Mouse (Mus musculus) embryo, embryonic 10.5 days (tissue): ENCODE data around the gene Ccdc167.

Source experiments
- DNase-seq: peaks from one replicate; pipeline ENCODE4 v3.0.0-alpha.2; 2015; ENCODE audit warnings: low spot score

Ccdc167 gene

DNA sequence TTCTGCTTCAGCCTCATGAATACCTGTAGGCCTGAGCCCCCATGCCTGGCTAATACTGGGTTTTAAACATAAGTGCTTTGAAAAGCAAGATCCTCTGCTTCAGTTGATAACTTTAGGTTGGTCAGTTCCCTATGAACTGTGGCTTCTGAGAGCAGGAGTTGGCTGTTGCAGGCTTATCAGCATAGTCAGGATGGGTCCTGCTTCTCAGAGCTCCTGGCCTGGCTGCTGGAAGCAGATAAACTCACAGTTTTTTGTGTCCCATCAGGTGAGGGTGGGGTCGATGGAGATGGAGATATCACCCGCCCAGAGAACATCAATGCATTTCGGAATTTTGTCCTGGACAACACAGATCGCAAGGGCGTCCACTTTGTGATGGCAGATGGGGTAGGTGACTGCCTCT is 30.1 kb downstream of the Ccdc167 start:
- DNase-seq = no peak

DNA sequence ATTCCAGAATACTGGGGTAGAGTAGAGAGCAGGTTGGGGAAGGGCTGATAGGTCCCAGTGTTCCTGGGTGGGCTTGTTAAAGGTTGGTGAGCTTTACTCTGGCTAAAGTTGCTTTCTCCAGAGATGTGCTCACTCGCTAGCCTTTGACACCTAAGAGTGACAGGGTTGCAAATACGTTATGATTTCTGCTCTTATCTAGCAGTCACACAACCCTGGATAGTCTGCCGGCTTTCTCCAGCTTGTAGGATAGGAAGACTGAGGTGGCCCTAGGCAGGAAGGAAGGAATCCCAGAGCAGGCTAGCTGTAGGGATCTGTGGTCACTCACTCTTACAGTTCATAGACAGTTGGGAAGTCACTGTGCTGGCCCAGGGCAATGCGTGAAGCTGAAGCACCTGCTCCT is 32.6 kb downstream of the Ccdc167 start:
- DNase-seq = no peak

DNA sequence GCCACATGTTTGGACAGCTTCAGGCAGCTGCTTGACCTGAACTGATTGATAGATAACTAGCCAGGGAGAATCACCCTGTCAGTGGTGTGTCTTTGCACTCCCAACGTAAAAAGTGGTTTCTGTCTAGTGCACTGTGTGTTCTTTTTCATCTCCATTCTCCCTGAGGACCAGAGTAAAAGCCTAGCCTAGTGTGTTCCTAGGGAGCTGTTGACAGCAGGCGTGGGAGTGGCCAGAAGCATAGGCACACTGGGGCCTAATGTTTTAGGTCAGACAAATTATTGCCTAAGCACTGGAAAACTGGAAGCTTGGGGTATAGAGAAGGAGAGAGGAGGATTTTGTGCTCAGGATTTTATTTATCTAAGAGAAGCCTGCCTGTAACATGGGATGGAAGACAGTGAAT is 33.7 kb downstream of the Ccdc167 start:
- DNase-seq = no peak

GRCm38 (mm10) chr17:29682261-29682660 is 34.6 kb downstream of the Ccdc167 start:
- DNase-seq = no peak

DNA sequence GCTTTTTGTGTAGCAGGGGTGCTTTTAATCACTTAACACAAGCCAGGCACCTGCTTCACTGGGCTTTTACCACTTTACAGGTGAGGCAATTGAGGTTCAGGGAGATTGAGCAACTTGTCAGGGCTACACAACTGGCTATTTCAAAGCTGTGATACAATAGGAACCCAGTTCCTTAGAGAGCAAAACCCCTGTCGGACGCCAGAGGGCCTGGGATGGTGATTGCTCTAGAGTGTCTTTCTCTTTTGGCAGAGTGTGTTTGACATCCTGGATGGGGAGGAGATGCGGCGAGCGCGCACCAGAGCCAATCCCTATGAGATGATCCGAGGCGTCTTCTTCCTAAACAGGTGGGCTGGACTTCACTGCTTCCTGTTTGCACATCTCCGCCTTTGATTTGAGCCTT is 35.2 kb downstream of the Ccdc167 start:
- no peak for DNase-seq

DNA sequence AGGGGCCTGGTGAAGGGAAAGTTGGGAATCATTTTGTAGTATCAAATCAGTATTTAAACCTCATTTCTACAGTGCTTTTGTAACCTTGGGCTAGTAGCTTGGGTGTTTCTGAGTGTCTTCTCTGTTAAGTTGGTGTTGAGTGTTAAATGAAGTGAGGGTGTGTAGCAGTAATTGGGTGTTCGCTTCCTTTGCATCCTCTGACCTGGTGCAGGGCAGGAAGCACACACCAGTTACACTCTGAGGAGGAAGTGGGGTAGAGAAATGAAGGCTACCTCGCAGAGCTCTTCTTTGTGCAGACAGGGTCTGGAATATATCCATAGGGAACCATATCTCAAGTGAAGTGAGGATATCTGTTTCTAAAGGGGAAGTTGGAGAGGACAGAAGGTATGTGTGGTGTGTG is 35.9 kb downstream of the Ccdc167 start:
- DNase-seq = no peak

DNA sequence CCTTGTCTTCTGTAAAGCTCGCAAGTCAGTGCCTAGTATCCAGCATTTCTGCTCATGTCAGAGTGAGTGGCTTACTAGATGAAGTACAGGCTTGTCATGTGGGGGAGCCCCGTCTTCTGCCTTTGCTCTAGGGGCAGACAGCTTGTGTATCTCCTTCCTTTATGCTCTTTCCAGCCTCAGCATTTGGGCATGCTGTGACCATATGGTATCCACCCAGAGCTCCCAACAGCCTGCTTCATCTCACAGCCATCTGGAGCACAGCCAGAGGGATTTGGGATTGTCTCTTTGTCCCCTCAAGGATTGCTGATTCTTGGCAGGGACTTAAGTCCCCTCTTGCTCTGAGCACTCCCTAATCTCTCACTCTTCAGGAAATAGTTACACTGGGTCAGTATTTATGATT is 36.7 kb downstream of the Ccdc167 start:
- DNase-seq = no peak

GRCm38 (mm10) chr17:29679038-29679767 is 37.6 kb downstream of the Ccdc167 start:
- DNase-seq = no peak

DNA sequence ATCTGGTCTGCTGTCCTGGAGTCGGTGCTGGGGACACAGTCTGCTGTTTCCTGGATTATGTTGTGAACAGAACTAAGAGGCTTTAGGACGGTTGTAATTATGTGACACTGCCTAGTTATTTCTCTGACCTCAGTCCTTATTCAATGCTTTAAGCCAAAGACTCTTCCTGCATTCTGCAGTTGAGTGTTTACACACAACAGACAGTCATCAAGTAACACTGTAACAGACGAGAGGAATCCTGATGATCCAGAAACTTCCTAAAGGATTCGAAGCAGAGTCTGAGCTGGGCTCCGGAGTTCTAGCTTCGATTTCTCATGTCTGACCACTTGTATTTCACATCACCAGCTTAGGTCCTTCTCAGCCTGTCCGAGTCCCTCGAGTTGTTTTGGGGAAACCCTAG is 38.3 kb downstream of the Ccdc167 start:
- DNase-seq = no peak

DNA sequence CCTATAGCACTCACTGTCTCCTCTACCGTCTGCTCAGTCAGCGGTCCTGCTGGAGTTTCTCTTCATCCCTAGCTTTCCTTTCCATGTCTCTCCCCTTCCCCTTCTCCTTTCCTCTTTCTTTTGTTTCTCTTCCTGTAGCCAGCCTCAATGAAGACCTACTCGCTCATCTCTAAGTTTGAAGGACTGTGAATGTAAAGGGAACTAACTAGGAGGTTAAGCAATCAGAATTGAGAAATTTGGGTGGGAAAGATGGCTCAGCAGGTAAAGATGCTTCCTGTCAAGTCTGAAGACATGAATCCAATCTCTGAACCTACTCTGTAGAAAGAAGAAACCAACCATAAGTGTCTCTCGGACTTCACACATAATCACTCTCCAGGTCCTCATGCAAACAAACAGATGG is 43.5 kb downstream of the Ccdc167 start:
- no peak for DNase-seq

- no peak for DNase-seq
These were observed 45.8 kb downstream of the Ccdc167 start for GRCm38 (mm10) chr17:29671021-29671420.

DNA sequence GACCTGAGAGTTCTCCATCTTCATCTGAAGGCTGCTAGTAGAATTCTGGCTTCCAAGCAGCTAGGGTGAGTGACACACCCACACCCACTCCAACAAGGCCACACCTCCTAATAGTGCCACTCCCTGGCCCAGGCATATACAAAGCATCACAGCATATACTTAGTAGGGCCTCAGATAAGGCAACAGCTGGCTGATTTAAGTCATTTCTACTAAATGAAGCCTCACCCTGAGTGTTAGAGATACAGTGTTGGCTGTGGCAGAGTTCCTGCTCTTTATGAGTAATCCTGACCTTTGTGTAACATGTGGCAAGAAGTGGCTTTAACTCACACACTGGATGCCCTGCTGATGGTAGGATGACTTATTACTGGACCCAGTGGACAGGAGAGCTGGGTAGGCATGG is 46.9 kb downstream of the Ccdc167 start:
- DNase-seq = no peak

DNA sequence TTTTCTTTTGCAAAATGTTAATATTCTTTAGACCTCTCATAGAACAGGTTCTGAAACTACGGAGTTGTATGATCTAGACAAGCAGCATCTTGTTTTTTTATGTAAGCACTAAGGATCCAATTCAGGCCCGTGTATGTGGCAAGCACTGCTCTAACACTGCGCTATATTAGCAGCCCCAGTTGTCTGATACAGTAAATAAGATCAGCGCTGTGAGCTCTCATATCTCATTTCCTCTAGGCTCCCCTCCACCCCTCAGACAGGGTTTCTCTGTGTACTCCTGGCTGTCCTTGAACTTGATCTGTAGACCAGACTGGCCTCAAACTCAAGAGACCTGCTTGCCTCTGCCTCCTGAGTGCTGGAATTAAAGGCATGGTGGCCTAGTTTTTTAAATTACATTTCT is 47.8 kb downstream of the Ccdc167 start:
- DNase-seq = no peak

- no peak for DNase-seq
These were observed 48.5 kb downstream of the Ccdc167 start for GRCm38 (mm10) chr17:29668051-29668986.

- no peak for DNase-seq
These were observed 54.7 kb downstream of the Ccdc167 start for GRCm38 (mm10) chr17:29662145-29662544.

DNA sequence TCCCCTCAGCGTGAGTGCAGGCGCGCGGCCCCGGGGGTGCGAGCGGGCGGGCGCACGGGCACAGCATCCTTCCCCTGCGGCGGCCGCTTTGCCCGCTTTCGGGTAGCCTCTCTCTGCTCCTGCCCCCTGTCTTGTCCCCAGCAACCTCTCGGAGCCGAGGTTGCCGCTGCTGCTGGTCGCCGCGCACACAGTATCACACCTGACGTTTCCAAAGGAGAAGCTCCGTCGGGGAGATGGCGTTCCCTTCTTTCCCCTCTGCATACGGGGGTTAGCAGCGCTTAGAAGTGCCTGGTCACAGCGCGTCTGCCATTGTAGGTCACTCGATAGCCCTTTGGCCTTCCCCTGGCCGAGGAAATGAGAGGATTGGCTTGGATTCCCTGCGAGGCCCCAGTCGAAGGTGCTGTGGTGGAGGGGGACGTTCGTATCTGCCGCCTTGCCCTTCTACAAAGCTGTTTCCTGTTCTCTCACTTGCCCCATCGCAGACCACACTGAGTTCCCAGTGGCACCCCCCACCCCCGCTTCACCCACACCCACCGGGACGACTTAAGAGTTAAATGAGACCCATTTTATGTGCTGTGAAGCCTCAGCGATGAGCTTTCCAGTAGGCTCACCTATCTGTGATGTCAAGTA is 56.0 kb downstream of the Ccdc167 start:
- peak; percentile 50 for DNase-seq

DNA sequence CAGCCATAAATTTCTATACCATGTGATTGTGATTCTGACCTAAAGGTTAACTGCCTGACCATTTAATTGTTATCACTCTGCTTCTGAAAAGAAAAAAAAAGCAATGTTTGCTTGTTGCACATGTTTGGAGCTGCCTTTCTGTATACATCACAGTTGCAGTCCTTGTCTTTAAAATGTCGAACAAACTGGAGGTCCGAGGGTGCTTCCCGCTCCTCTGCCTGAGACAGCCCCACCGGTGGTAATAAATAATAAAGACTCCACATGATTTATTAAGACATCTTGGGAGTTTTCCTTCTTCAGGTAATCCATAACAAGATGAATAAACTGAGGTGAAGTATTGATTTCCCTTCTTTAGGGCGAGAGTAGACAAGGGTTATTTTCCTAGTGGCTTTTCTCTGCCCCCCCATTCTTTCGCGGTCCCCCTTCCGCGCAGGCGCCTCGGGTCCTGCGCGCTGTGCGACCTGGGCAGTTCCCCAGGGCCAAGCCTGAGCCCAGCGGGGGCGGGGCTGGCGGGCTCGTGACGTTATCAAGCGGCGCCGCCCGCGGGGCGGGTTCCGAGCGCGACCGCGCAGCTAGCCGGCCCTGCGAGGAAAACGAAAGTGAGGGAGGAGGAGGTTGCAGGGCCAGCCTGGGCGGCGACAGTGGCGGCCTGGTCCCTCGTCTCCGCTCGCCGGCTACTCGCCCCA is 56.6 kb downstream of the Ccdc167 start, which contains the start of gene Cmtr1:
Gene Cmtr1 (plus strand): TSS at position 520 of the 686 bp plus-strand sequence.
- peak; percentile 96 for DNase-seq

DNA sequence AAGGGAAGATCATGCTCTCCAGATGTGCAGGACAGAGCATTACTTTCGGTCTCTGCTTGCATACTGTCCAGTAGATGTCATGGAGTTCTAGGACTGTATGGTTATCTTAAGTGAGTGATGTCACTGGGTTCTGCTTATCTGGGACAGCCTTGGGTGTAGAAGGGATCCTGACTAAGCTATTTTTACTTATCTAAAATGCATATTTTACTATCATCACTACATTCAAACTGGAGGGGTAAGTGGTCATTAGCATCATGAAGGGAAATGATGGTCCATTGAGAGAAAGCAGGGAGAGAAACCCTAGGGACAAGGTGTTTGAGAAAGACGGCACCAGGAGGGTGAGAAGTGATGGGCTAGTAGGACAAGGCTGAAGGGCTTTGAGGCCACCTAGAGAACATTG is 58.6 kb downstream of the Ccdc167 start:
- DNase-seq = no peak

DNA sequence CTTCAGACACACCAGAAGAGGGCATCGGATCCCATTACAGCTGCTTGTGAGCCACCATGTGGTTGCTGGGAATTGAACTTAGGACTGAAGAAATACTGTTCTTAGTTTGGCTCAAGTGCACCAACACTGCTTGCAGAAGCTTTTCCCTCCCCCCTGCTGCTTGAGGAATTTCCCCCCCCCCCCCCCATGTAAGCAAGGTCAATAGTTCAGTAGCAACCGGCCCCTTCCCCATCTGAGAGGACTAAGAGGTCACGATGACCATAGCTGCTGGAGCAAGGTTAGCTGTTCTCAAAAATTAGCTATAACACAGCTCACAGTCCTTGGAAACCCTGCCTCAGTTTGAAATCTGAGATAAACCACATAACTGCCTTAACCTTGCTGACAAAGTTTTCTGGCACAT is 74.6 kb downstream of the Ccdc167 start:
- no peak for DNase-seq

- no peak for DNase-seq
These were observed 75.9 kb downstream of the Ccdc167 start for GRCm38 (mm10) chr17:29640971-29641370.

DNA sequence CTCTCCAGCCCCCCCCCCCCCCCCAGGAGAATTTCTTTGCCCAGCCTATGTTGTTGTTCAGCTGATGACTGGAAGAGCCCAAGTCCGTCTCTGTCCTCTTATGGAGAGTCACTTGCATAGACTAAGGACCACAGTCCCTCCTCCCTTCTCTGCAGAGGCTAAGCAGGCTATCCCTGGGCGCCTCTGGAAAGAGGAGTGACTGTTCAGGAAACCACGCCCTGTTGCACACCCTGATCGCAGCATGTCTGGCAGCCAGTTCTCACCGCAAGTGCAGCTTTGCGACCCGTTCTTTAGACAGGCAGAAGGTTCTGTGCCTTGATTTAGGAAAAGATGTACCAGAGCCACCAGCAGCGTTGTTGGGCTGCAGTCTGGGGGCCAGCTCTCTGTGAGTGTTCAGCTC is 78.9 kb downstream of the Ccdc167 start:
- DNase-seq = no peak

- DNase-seq = no peak
These were observed 79.5 kb downstream of the Ccdc167 start for GRCm38 (mm10) chr17:29637377-29637776.
